Comparison of ENCODE assay signal across 9 mouse cellular contexts in the genomic region with DNA sequence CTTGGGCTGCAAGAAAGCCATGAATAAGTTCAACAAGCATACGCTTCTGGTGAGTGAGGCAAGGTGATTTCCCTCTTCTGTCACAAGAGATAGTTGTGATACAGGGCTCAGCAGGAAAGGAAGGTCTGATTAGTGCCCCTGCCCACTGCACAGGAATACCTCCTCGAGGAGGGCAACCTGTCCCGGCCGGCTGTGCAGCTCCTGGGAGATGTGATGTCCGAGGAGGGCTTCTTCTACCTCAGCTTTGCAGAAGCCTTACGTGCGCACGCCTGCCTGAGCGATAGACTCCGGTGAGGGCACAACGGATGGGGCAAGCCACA. TPM values are rescaled to one million over a fixed set of nuclear protein-coding genes. Genes with fewer than 3 reads are reported as not detected.
DNase-seq lines count a peak whose midpoint lies in the region; ATAC-seq and TF ChIP-seq lines count a peak whose summit lies in the region.
"Had no signal": no experiment of that assay in that cellular context is flagged by ENCODE, and none has a peak within 500 bp of the region (broad histone marks: within the 10 kb centered on the region; RNA-seq: fewer than 3 reads in every experiment).

No protein-coding gene starts in this region.

- ATAC-seq in intestine, embryonic 16.5 days = no peak
- ATAC-seq in neural tube, embryonic 12.5 days (ENCODE audit: low FRiP score, low read depth) = peak; percentile 27
- no peak for ATAC-seq in megakaryocyte progenitor cell, adult 5-6 weeks (replicated peaks; ENCODE audit: poor library complexity)

- peaks cover 38% of the 10 kb centered on the region for H3K36me3 ChIP-seq in forebrain, embryonic 10.5 days (replicated peaks)
- H3K36me3 ChIP-seq in intestine, embryonic 16.5 days (ENCODE audit: control insufficient read depth, insufficient read depth, low read length) = peaks cover 10% of the 10 kb centered on the region
- H3K36me3 ChIP-seq in neural tube, embryonic 12.5 days = peaks cover 38% of the 10 kb centered on the region

- peak overlapping the region; percentile 69 for H3K9ac ChIP-seq in intestine, embryonic 16.5 days (ENCODE audit: low read depth, low read length)
- H3K9ac ChIP-seq in neural tube, embryonic 12.5 days = peak overlapping the region; percentile 40; the same call in 1 of the 2 replicates

- no peak overlapping the region for H3K27ac ChIP-seq in left cerebral cortex, adult 2 months
- no peak overlapping the region for H3K27ac ChIP-seq in forebrain, embryonic 10.5 days
- no peak overlapping the region for H3K27ac ChIP-seq in intestine, embryonic 16.5 days (ENCODE audit: low read length)
- no peak overlapping the region for H3K27ac ChIP-seq in neural tube, embryonic 12.5 days

- peak overlapping the region; percentile 81 for H3K4me2 ChIP-seq in intestine, embryonic 16.5 days (ENCODE audit: low read depth, low read length)
- peak overlapping the region; percentile 60 for H3K4me2 ChIP-seq in neural tube, embryonic 12.5 days (replicated peaks)

- intact Hi-C loops in left cerebral cortex, adult 2 months (cut with DNase I) = no loop called here

- peak overlapping the region; percentile 32 for H3K4me3 ChIP-seq in left cerebral cortex, adult 2 months
- H3K4me3 ChIP-seq in forebrain, embryonic 10.5 days = peak overlapping the region; percentile 44
- H3K4me3 ChIP-seq in intestine, embryonic 16.5 days (ENCODE audit: low read length) = peak overlapping the region; percentile 44
- peak overlapping the region; percentile 23 for H3K4me3 ChIP-seq in neural tube, embryonic 12.5 days

- no peak for DNase-seq in left cerebral cortex, adult 2 months (ENCODE audit: extremely low spot score in 1 of 2, low spot score in 2 of 2)
- no peak for DNase-seq in left cerebral cortex, adult 9 months (ENCODE audit: low spot score in 2 of 2)
- DNase-seq in forebrain, embryonic 10.5 days (ENCODE audit: extremely low spot score, low spot score) = no peak
- no peak for DNase-seq in frontal cortex, postnatal 36 days (ENCODE audit: low spot score in 2 of 2)
- no peak for DNase-seq in right cerebral cortex, postnatal 4 days
- DNase-seq: cerebellum, adult 11 months had no signal

- TF ChIP-seq CTCF in left cerebral cortex, adult 2 months (IDR thresholded peaks at IDR 0.05) = no peak

- 25% methylated on average over 11 of the region's 11 CpGs for WGBS in forebrain, embryonic 10.5 days
- WGBS in intestine, embryonic 16.5 days = 29% methylated on average over 11 of the region's 11 CpGs
- WGBS in neural tube, embryonic 12.5 days = 29% methylated on average over 11 of the region's 11 CpGs

- H3K4me1 ChIP-seq in forebrain, embryonic 10.5 days = peaks cover 32% of the 10 kb centered on the region
- peaks cover 18% of the 10 kb centered on the region for H3K4me1 ChIP-seq in intestine, embryonic 16.5 days (ENCODE audit: control insufficient read depth, insufficient read depth, low read length)
- peaks cover 14% of the 10 kb centered on the region for H3K4me1 ChIP-seq in neural tube, embryonic 12.5 days

- no peaks in the 10 kb centered on the region for H3K9me3 ChIP-seq in forebrain, embryonic 10.5 days
- no peaks in the 10 kb centered on the region for H3K9me3 ChIP-seq in intestine, embryonic 16.5 days (ENCODE audit: control insufficient read depth, low read length)
- no peaks in the 10 kb centered on the region for H3K9me3 ChIP-seq in neural tube, embryonic 12.5 days

- H3K27me3 ChIP-seq in forebrain, embryonic 10.5 days (ENCODE audit: poor library complexity, severe bottlenecking) = peaks cover 48% of the 10 kb centered on the region
- H3K27me3 ChIP-seq in intestine, embryonic 16.5 days (replicated peaks; ENCODE audit: control insufficient read depth, insufficient read depth, low read length) = peaks cover 5% of the 10 kb centered on the region; the same call in 1 of the 2 replicates
- H3K27me3 ChIP-seq in neural tube, embryonic 12.5 days (replicated peaks) = peaks cover 45% of the 10 kb centered on the region

RNA-seq across cellular contexts. Expression of gene Akt1s1, which starts 9.7 kb away (rescaled TPM):
- 10 to 100 TPM; 69.7 to 77.0 TPM for total RNA-seq in left cerebral cortex, adult 2 months (2021)
- 84.3 and 84.6 TPM in 2 replicates for polyA plus RNA-seq in forebrain, embryonic 10.5 days (2016; fragmentation: Nextera tagmentation; extraction: Ambion mirVana)
- polyA plus RNA-seq in intestine, embryonic 16.5 days (2015; fragmentation: Nextera tagmentation; extraction: Ambion mirVana) = 105 and 107 TPM in 2 replicates
- polyA plus RNA-seq in neural tube, embryonic 12.5 days (2016; fragmentation: Nextera tagmentation; extraction: Ambion mirVana) = 108 and 116 TPM in 2 replicates
- 8.0 and 10.4 TPM in 2 replicates for total RNA-seq in megakaryocyte progenitor cell, adult 5-6 weeks (2015)
- total RNA-seq in megakaryocyte progenitor cell, adult 5-6 weeks (2017) = 23.9 and 24.9 TPM in 2 replicates

RNA-seq across cellular contexts. Expression of gene Tbc1d17, which starts 9.7 kb away (rescaled TPM):
- 10 to 100 TPM; 64.4 to 67.5 TPM for total RNA-seq in left cerebral cortex, adult 2 months (2021)
- 72.8 and 73.6 TPM in 2 replicates for polyA plus RNA-seq in forebrain, embryonic 10.5 days (2016; fragmentation: Nextera tagmentation; extraction: Ambion mirVana)
- polyA plus RNA-seq in intestine, embryonic 16.5 days (2015; fragmentation: Nextera tagmentation; extraction: Ambion mirVana) = 73.6 and 77.9 TPM in 2 replicates
- 95.4 and 101 TPM in 2 replicates for polyA plus RNA-seq in neural tube, embryonic 12.5 days (2016; fragmentation: Nextera tagmentation; extraction: Ambion mirVana)
- total RNA-seq in megakaryocyte progenitor cell, adult 5-6 weeks (2015) = 15.2 and 19.2 TPM in 2 replicates
- total RNA-seq in megakaryocyte progenitor cell, adult 5-6 weeks (2017) = 13.6 and 13.8 TPM in 2 replicates

RNA-seq across cellular contexts. Expression of gene Pnkp, which starts 17.8 kb away (rescaled TPM):
- 10 to 100 TPM; 27.4 to 31.2 TPM for total RNA-seq in left cerebral cortex, adult 2 months (2021)
- 37.8 and 39.8 TPM in 2 replicates for polyA plus RNA-seq in forebrain, embryonic 10.5 days (2016; fragmentation: Nextera tagmentation; extraction: Ambion mirVana)
- 26.6 and 30.6 TPM in 2 replicates for polyA plus RNA-seq in intestine, embryonic 16.5 days (2015; fragmentation: Nextera tagmentation; extraction: Ambion mirVana)
- 32.3 and 39.3 TPM in 2 replicates for polyA plus RNA-seq in neural tube, embryonic 12.5 days (2016; fragmentation: Nextera tagmentation; extraction: Ambion mirVana)
- total RNA-seq in megakaryocyte progenitor cell, adult 5-6 weeks (2015) = 43.4 and 49.9 TPM in 2 replicates
- total RNA-seq in megakaryocyte progenitor cell, adult 5-6 weeks (2017) = 60.7 and 69.8 TPM in 2 replicates

RNA-seq across cellular contexts. Expression of gene Atf5, which starts 22.7 kb away (rescaled TPM):
- total RNA-seq in left cerebral cortex, adult 2 months (2021) = 10 to 100 TPM; 23.1 to 23.4 TPM
- polyA plus RNA-seq in forebrain, embryonic 10.5 days (2016; fragmentation: Nextera tagmentation; extraction: Ambion mirVana) = 3.3 and 3.6 TPM in 2 replicates
- 4.9 and 5.5 TPM in 2 replicates for polyA plus RNA-seq in intestine, embryonic 16.5 days (2015; fragmentation: Nextera tagmentation; extraction: Ambion mirVana)
- 4.8 and 5.1 TPM in 2 replicates for polyA plus RNA-seq in neural tube, embryonic 12.5 days (2016; fragmentation: Nextera tagmentation; extraction: Ambion mirVana)
- 4.0 and 4.8 TPM in 2 replicates for total RNA-seq in megakaryocyte progenitor cell, adult 5-6 weeks (2015)
- 1.5 and 1.9 TPM in 2 replicates for total RNA-seq in megakaryocyte progenitor cell, adult 5-6 weeks (2017)

RNA-seq across cellular contexts. Expression of gene Il4i1, which starts 22.9 kb away (rescaled TPM):
- total RNA-seq in left cerebral cortex, adult 2 months (2021) = 1 to 10 TPM; 1.8 to 2.0 TPM
- 0.85 and 1.7 TPM in 2 replicates for polyA plus RNA-seq in forebrain, embryonic 10.5 days (2016; fragmentation: Nextera tagmentation; extraction: Ambion mirVana)
- polyA plus RNA-seq in intestine, embryonic 16.5 days (2015; fragmentation: Nextera tagmentation; extraction: Ambion mirVana) = 1.5 and 1.8 TPM in 2 replicates
- 1.5 and 1.6 TPM in 2 replicates for polyA plus RNA-seq in neural tube, embryonic 12.5 days (2016; fragmentation: Nextera tagmentation; extraction: Ambion mirVana)
- 0.17 and 1.0 TPM in 2 replicates for total RNA-seq in megakaryocyte progenitor cell, adult 5-6 weeks (2015)
- total RNA-seq in megakaryocyte progenitor cell, adult 5-6 weeks (2017) = 0.17 and 0.25 TPM in 2 replicates
